Mouse (Mus musculus): ENCODE results near the gene Rbck1.

DNA sequence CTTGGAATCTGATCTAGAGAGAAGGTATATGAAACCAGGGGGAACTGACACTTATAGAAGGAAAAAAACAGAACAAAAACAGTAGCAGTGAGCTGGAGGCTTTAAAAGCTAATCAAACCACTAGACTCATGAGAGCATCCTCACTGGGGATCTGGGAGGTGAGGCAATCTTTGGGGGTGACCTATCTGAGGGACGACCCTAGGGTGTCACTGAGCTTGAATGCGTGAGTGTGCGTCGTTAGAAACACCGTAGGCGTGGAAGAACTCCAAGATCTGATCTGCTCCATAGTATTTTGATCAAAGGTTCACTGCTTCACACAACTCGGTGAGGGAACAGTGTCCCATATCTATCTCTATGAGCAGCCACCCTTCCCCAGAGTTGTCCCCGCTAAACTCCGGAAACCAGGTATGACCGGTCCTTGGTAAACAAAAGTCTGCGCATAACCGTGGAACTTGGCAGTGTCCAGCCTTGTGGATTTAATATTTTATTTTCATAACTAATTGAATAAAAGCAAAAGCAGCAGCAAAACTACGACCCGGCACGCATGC lies 39.2 kb downstream of the Rbck1 start:
- TF ChIP-seq CTCF (IDR thresholded peaks at IDR 0.05) (no peak), EP300 (IDR thresholded peaks at IDR 0.05; ENCODE audit: insufficient read depth, low read depth, low read length) (no peak)
